Mouse (Mus musculus) liver, postnatal 0 days (tissue): ENCODE results near the gene Copg1. TPM values are rescaled to one million over a fixed set of nuclear protein-coding genes. Genes with fewer than 3 reads are reported as not detected.

ENCODE experiments used
- ATAC-seq: fragments of 200-750 bp; cut with Nextera tagmentation; 2 replicates; pipeline ENCODE4 v1.8.0; 2017; ENCODE audit warnings: mild to moderate bottlenecking, moderate library complexity
- DNase-seq: peaks from one replicate; pipeline ENCODE4 v3.0.0-alpha.2; 2016
- H3K27ac ChIP-seq: fragments of 300-500 bp; sonication (generic); 2 replicates; pipeline ENCODE4 v1.5.1; 2014; ENCODE audit warnings: antibody characterized with exemption, moderate library complexity, mild to moderate bottlenecking, low read depth
- H3K27me3 ChIP-seq: fragments of 300-500 bp; sonication (generic); 2 replicates; pipeline ENCODE4 v1.6.1; 2014; ENCODE audit warnings: low read length, control low read depth, mixed read lengths; ENCODE audit not compliant: insufficient read depth
- H3K36me3 ChIP-seq: fragments of 300-500 bp; sonication (generic); replicated peaks from 2 replicates; pipeline ENCODE4 v1.6.1; 2014; ENCODE audit warnings: mild to moderate bottlenecking, control low read depth, low read length, moderate library complexity, mixed read lengths; ENCODE audit not compliant: insufficient read depth
- H3K4me1 ChIP-seq: fragments of 300-500 bp; sonication (generic); 2 replicates; pipeline ENCODE4 v1.6.1; 2014; ENCODE audit warnings: antibody characterized with exemption, mild to moderate bottlenecking, control low read depth; ENCODE audit not compliant: insufficient read depth
- H3K4me2 ChIP-seq: fragments of 300-500 bp; sonication (generic); 2 replicates; pipeline ENCODE4 v1.6.1; 2014; ENCODE audit warnings: low read depth, mild to moderate bottlenecking, low read length, moderate library complexity, mixed read lengths
- H3K4me3 ChIP-seq: fragments of 300-500 bp; sonication (generic); 2 replicates; pipeline ENCODE4 v1.5.1; 2014; ENCODE audit warnings: low read depth, low read length
- H3K9ac ChIP-seq: fragments of 300-500 bp; sonication (generic); replicated peaks from 2 replicates; pipeline ENCODE4 v1.6.1; 2014; ENCODE audit warnings: mild to moderate bottlenecking, moderate library complexity
- H3K9me3 ChIP-seq: fragments of 300-500 bp; sonication (generic); 2 replicates; pipeline ENCODE4 v1.6.1; 2016; ENCODE audit warnings: mild to moderate bottlenecking, control low read depth, low read length, mixed read lengths
- CTCF ChIP-seq: sonication (generic); IDR thresholded peaks from 2 replicates; pipeline ENCODE4 v1.5.1; 2016; ENCODE audit warnings: antibody characterized with exemption, low read depth
- EP300 ChIP-seq: IDR thresholded peaks from 2 replicates; pipeline ENCODE4 v1.6.1; 2016; ENCODE audit warnings: antibody characterized with exemption, low read depth, mild to moderate bottlenecking
- WGBS: fragments of 180-500 bp; shearing (Covaris S2); extraction: QIAGEN DNeasy Blood & Tissue Kit; methylation state at CpG from one replicate; pipeline ENCODE4 v1.1.7; 2014; ENCODE audit not compliant: insufficient replicate concordance; 5-methylcytosine and 5-hydroxymethylcytosine counted together
- polyA plus RNA-seq: library from polyadenylated mRNA; unstranded; fragments of >200 nt; fragmentation: Nextera tagmentation; extraction: Ambion mirVana; gene quantifications from 2 replicates; pipeline ENCODE4 v1.2.1, GENCODE M21; 2015

Copg1 gene
- 30.4 and 35.3 TPM in 2 replicates for polyA plus RNA-seq

- ATAC-seq, result peak; percentile 99
- H3K9me3 ChIP-seq, result no peaks in the 10 kb centered on the region
- H3K9ac ChIP-seq, result peak within 1 kb of the TSS; percentile 85
- peak within 1 kb of the TSS; percentile 89 for H3K4me3 ChIP-seq
- WGBS, result under 1% methylated on average over 31 of the region's 31 CpGs
- H3K27me3 ChIP-seq, result no peaks in the 10 kb centered on the region
- H3K27ac ChIP-seq, result peak within 1 kb of the TSS; percentile 78
- H3K4me2 ChIP-seq, result peak within 1 kb of the TSS; percentile 95
- peaks cover 15% of the 10 kb centered on the region for H3K4me1 ChIP-seq
- DNase-seq, result peak; percentile 100
- peaks cover 33% of the 10 kb centered on the region for H3K36me3 ChIP-seq
- TF ChIP-seq EP300 (peak; percentile 40; the same call in 1 of the 2 replicates), CTCF (peak; percentile 99)
These were observed at the start of gene Copg1 for GRCm38 (mm10) chr6:87887594-87888233. Copg1 (plus strand) TSS chr6:87887814.

- TF ChIP-seq CTCF (no peak; the same call in 1 of the 2 replicates), EP300 (peak; percentile 83)
- WGBS, result under 1% methylated on average over 46 of the region's 46 CpGs
These were observed 48.9 kb upstream of the Copg1 start, which contains the start of gene Isy1 for GRCm38 (mm10) chr6:87838551-87839197. Isy1 (minus strand) TSS chr6:87838798.

GRCm38 (mm10) chr6:87839797-87840341 lies 47.7 kb upstream of the Copg1 start:
- Histone ChIP-seq H3K9ac (peak overlapping the region; percentile 81; the same call in 1 of the 2 replicates), H3K9me3 (no peaks in the 10 kb centered on the region), H3K4me1 (peaks cover 12% of the 10 kb centered on the region), H3K27ac (peak overlapping the region; percentile 93), H3K4me3 (peak overlapping the region; percentile 80; the same call in 1 of the 2 replicates), H3K4me2 (peak overlapping the region; percentile 86), H3K27me3 (no peaks in the 10 kb centered on the region), H3K36me3 (peaks cover 38% of the 10 kb centered on the region)
- ATAC-seq, result no peak
- TF ChIP-seq CTCF (no peak), EP300 (no peak)
- WGBS, result 58% methylated on average over 11 of the region's 11 CpGs
- no peak for DNase-seq

More at GRCm38 (mm10) chr6:87838551-87839197, 48.9 kb upstream of the Copg1 start, which contains the start of gene Isy1:
- peak within 1 kb of the TSS; percentile 85 for H3K9ac ChIP-seq
- H3K27me3 ChIP-seq, result no peaks in the 10 kb centered on the region
- peak within 1 kb of the TSS; percentile 80 for H3K4me3 ChIP-seq
- peaks cover 27% of the 10 kb centered on the region for H3K36me3 ChIP-seq
- H3K9me3 ChIP-seq, result no peaks in the 10 kb centered on the region
- ATAC-seq, result peak; percentile 97
- peak within 1 kb of the TSS; percentile 86 for H3K4me2 ChIP-seq
- peaks cover 12% of the 10 kb centered on the region for H3K4me1 ChIP-seq
- H3K27ac ChIP-seq, result peak within 1 kb of the TSS; percentile 93
- DNase-seq, result peak; percentile 95

DNA sequence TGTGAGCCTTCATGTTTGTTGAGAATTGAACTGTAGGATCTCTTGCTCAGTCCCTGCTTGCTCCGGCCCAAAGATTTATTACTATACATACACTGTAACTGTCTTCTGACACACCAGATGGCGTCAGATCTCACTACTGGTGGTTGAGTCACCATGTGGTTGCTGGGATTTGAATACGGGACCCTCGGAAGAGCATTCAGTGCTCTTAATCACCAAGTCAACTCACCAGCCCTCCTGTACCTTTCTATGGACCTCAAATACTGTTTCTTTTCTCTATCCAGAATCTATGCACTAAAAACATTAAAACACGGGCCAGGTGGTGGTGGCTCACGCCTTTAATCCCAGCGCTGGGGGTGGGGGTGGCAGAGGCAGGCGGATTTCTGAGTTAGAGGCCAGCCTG lies 46.0 kb upstream of the Copg1 start:
- Histone ChIP-seq H3K4me1 (peaks cover 13% of the 10 kb centered on the region), H3K4me2 (no peak overlapping the region), H3K27ac (no peak overlapping the region), H3K36me3 (peaks cover 49% of the 10 kb centered on the region), H3K9ac (no peak overlapping the region), H3K4me3 (no peak overlapping the region), H3K9me3 (no peaks in the 10 kb centered on the region), H3K27me3 (no peaks in the 10 kb centered on the region)
- 77% methylated on average over 8 of the region's 8 CpGs for WGBS
- ATAC-seq (no peak), DNase-seq (no peak)
- no peak for TF ChIP-seq EP300
- 0 out of 2 replicates have a peak, but pooled peaks have one; percentile 8 for TF ChIP-seq CTCF

DNA sequence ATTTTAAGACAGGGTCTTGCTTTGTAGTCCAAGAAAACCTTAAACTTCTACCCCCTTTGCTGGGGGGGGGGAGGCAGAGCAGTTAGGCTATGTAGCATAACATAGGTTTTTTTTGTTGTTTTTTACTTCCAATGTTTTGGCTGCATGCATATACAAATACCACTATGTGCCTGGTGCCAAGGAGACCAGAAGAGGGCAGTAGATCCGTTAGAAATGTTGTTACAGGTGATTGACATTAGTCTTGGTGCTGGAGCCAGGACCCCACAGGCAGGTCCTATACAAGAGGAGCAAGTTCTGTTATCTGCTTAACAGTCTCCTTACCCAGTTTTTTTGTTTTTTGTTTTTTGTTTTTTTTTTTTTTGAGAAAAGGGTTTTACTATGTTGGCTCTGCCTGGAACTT lies 45.4 kb upstream of the Copg1 start:
- no peak for DNase-seq
- Histone ChIP-seq H3K27me3 (no peaks in the 10 kb centered on the region), H3K9me3 (no peaks in the 10 kb centered on the region), H3K4me1 (peaks cover 16% of the 10 kb centered on the region), H3K9ac (no peak overlapping the region), H3K4me2 (no peak overlapping the region), H3K27ac (no peak overlapping the region), H3K36me3 (peaks cover 54% of the 10 kb centered on the region), H3K4me3 (no peak overlapping the region)
- WGBS, result 18% methylated on average over 1 of the region's 1 CpGs
- TF ChIP-seq EP300 (no peak), CTCF (peak; percentile 52)
- no peak for ATAC-seq

- DNase-seq (no peak), ATAC-seq (no peak)
- no peak for TF ChIP-seq EP300
- no peak for TF ChIP-seq CTCF
- peaks cover 21% of the 10 kb centered on the region for H3K4me1 ChIP-seq
- H3K9ac ChIP-seq, result no peak overlapping the region
- H3K4me2 ChIP-seq, result no peak overlapping the region
- H3K9me3 ChIP-seq, result no peaks in the 10 kb centered on the region
- H3K27me3 ChIP-seq, result no peaks in the 10 kb centered on the region
- H3K4me3 ChIP-seq, result no peak overlapping the region
- H3K27ac ChIP-seq, result no peak overlapping the region
- 91% methylated on average over 13 of the region's 13 CpGs for WGBS
- H3K36me3 ChIP-seq, result peaks cover 68% of the 10 kb centered on the region
These were observed 42.5 kb upstream of the Copg1 start for GRCm38 (mm10) chr6:87845031-87845695.
